Mouse (Mus musculus) induced T-regulatory cell, adult 2 months (primary cell): ENCODE data around the gene Cdk10.

Experiments
- DNase-seq: peaks from one replicate; pipeline ENCODE4 v3.0.0-alpha.2; 2012; ENCODE audit warnings: low read depth

The Cdk10 gene

DNA sequence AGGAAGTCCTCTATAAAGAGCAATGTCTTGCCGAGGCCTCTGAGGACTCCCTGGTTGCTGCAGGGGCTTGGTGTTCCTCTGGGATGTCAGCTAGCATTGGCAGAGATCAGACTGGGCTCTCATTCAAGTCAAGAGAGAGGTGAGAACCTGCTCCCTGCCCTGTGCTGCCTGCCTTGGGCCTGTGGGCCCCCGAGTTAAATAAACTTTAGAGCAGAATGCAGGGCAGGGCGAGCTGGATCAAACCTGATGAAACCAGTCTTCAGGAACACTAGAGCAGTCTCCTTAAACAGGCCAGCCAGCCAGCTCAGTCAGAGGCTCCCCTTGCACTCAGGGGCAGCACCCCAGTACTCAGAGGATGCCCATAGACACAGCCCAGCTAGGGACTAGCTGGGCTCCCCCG is 47.3 kb downstream of the Cdk10 start:
- no peak for DNase-seq

DNA sequence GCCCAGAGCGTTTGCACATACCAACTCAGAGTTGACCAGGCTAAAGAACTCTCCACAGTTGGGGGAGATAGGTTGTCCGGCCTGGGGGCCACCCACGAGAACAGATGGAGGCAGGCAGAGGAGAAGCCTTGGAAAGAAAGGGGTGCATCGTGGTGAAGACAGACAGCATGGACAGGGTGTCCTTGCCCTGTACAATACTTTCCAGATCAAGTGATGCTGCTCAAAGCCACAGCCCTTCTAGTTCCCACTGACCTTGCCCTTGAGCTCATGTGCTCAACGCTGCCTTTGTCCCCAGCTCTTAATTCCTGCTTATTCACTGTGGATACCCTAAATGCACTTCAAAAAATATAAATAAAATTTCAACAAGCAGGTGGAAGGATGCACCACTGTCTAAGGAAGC is 49.8 kb downstream of the Cdk10 start:
- no peak for DNase-seq

DNA sequence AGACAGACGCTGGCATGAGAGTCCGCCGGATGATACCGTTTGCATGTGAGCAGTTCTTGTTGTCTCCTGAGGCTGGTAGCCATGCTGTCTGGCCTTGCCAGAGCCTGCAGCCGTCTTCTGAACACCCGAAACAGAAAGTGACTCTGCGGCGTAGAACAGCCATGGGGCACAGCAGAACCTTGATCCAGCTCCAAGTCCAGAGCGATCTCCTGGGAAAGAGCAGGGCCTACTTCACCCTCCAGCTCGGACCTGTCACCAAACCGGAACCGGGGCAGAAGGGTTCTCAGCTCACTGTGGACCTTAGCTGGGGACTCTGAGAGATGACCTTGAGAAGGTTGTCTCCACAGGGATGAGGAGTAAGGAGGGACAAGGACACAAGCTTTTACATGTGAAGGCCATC is 50.5 kb downstream of the Cdk10 start:
- DNase-seq: no peak

DNA sequence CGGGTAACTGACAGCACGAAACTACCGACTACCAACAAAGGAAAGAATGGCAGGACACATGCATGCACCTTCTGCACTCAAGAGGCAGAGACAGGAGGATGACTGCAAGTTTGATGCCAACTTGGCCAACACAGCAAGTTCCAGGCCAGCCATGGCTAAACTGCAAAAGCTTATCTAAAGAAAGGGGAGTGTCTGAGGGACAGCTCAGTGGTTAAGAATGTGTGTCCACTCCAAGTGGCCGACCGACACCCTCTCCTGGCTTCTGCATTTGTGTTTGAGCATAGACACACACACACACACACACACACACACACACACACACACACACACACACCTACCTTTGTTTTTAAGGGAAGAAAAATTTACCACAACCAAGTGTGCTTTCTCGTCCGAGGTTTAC is 53.8 kb downstream of the Cdk10 start:
- DNase-seq: no peak

DNA sequence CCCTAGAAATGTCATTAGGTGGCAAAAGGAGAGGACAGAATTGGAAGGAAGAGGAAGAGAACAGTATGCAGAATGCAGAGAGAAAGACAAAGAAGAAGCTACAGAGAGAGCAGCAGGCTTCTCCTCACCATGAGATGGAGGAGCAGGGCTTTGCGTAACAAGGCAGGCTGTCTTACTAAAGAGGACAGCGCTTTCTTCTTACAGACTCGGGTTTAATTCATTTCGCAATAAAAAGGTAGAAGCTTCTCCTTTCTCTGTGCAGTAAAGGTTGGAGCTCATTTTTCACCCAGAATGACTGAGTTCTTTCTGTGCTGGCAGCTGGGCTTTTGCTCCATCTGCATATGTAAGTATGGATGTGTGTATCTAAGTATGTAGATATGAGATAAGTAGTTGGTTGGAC is 55.2 kb downstream of the Cdk10 start:
- DNase-seq: no peak

DNA sequence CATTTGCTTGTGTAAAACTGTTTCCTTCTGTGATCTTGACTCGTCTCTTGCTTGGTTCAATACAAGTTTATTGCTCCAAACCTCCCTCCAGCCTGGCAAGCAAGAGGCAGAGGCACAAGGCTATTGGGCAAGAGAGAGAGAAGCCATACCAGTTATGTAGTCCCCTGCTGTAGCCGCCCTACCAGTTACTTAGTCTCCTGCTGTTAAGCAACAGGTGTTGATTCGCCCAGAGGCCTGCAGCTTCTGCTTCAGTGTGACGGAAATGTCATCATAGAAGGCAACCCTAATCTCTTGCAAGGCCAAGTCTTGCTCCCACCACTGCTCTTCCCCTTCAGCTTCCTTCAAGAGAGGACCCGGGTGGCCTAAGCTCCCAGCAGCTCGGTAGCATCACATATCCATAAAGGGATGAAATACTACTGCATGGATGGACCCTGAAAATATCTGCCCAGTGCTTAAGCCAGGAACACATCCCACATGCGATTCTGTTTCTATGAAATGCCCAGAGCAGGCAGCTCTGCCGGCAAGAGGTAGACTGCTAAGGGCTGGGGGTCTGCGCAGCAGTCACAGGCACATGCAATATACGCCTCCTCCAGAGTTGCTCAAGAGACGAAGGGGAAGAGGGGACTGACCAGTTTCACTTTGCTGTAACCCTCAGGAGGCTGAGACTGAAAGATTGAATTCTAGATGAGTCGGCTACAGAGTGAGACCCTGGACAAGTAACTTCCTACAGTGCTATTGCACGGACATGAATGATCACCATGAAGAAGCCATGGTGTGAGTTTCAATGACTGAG is 55.9 kb downstream of the Cdk10 start:
- DNase-seq: no peak
